Mouse (Mus musculus) heart, postnatal 36 days (tissue): ENCODE results near the gene Hist1h2bf. TPM values are rescaled to one million over a fixed set of nuclear protein-coding genes. Genes with fewer than 3 reads are reported as not detected.
"Not testable (repeated sequence)": the region's sequence is repeated elsewhere in the genome, so short reads cannot be mapped to it uniquely, and the experiment has no call there.

ENCODE experiments used
- DNase-seq, 2 experiments: peaks; one replicate each; pipeline ENCODE4 v3.0.0; 2021 to 2022
- intact Hi-C: fragments of 180-260 bp; cut with DNase I; formaldehyde crosslinking; loops from one replicate; pipeline ENCODE4 v1.15.1; 2025
- total RNA-seq, 2 experiments: library from RNA; stranded (reverse); gene quantifications; 2 replicates each; pipeline ENCODE4 v1.2.3; 2021

The Hist1h2bf gene
- total RNA-seq, 2 experiments from 2014 or later: 13.1 to 14.6 TPM

- intact Hi-C loops, DNase-seq: not testable (repeated sequence)
Measured at GRCm38 (mm10) chr13:23574546-23575170, 662 bp upstream of the Hist1h2bf start.

DNA sequence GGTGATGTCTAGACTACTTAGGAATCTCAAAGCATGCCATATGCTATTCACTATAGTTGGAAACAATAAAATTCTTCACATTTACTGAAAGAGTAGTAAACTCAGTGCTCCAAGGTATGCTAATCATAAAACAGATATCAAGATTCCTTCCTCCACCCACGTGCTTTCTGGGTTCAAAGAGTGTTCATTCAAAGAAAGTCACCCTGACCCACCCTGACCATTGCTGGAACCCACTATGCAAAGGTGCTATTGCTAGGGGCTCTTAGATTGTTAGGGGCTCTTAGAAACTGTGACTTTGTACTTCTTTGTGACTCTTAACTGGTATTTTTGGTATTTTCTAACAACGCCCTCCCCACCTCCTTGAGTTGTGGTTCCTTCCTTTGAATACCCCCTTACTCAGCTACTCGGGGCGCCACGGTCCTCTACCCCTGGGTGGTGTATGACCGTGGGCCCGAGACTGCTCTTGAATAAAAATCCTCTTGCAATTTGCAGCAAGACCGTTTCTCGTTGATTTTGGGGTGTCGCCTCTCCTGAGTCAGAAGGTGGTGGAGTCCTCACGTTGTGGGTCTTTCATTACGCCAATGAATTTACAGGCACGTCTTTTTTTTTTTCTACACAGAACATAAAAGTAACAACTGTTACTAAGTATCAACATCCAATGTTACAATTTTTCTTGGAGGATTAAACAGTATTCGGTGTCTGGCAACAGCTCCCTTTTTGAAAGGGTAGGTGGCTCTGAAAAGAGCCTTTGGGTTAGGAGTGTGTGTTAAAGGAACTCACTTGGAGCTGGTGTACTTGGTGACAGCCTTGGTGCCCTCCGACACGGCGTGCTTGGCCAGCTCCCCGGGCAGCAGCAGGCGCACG lies 730 bp downstream of the Hist1h2bf start:
- intact Hi-C loops, DNase-seq: not testable (repeated sequence)

DNA sequence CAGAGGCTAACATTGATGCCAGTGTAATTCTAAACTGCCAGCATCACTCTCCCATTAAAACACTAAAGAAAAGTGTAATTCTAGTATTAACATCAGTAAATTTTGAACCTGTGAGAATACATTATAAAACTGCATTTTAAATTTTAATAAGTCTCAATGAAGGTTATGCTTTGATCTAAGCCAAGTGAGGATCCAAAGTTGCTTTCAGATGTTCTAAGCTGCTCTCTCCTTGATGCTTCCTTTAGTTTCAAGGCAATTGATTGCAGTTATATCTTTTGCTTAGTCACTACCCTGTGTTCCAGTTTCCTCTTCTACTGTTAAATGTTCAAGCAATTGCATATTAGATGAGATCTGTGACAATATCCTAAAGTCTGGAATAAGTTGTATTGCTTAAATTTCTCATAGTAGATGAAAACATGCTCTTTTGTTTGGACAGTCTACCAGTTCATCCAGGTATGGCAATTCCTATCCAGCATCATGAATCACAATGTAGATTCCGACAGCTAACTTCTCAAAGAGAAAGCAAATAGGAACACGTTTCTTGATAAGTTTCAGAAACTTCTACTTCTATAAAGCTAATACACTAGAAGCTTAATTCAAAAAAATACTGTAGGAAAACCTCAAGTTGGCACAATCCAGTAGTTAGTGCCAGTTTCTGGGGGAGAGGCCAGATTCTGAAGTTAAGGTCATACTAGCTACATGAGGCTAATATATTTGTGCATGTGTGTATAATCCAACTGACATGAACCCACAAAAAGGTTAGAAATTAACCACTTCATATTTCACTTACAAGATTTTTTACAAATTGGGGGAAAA lies 1.6 kb downstream of the Hist1h2bf start:
- no peak for DNase-seq
- intact Hi-C loops: no loop called here

GRCm38 (mm10) chr13:23571504-23572217 lies 2.3 kb downstream of the Hist1h2bf start:
- intact Hi-C loops: not testable (repeated sequence)

DNA sequence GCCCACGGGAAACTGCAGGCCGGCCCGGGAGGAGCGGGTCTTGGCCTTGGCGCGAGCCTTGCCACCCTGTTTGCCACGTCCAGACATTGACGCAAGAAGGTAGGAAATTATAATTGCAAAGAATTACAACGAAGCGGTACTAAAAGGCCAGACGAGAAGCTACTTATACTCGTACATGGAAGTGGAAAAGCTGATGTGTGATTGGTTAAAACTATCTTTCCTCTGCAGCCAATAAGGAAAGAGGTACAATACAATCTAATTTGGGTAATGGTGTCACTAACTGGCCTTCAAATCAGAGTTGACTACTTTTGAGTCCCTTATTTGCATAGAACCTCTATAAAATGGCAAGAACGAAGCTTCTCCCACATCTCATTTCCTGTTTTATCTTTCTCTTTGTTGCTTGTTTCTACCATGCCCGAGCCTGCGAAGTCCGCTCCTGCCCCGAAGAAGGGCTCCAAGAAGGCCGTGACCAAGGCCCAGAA lies 2.9 kb downstream of the Hist1h2bf start, which contains the start of the genes Hist1h2ae and Hist1h2bg:
Gene Hist1h2ae (minus strand): TSS at position 199 of the 482 bp plus-strand sequence.
Gene Hist1h2bg (plus strand): TSS at position 375 of the 482 bp plus-strand sequence.
- peak; percentile 56 to 78 for DNase-seq
- intact Hi-C loops: no loop called here

More at GRCm38 (mm10) chr13:23571504-23572217, 2.3 kb downstream of the Hist1h2bf start:
- DNase-seq: not testable (repeated sequence)

DNA sequence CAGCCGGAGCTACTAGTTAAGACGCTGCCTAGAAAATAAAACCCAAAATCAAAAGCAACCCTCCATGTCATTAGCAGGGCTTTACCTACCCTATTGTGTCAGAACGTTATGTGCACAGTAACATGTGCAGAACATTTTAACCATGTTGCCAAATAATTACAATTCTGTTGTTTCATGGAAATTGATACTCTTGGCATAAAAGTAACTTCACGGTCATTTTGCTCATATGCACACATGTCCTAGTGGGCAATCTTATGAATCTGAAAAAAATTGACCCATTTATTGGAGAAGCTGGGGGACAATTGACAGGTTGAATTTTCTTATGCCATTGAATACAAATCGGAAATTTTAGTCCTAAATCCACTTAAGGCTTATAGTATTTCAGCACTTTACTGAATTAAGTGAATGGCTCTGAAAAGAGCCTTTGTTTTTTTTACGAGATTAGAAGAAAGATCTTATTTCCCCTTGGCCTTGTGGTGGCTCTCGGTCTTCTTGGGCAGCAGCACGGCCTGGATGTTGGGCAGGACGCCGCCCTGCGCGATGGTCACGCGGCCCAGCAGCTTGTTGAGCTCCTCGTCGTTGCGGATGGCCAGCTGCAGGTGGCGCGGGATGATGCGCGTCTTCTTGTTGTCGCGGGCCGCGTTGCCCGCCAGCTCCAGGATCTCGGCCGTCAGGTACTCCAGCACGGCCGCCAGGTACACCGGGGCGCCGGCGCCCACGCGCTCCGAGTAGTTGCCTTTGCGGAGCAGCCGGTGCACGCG lies 3.6 kb downstream of the Hist1h2bf start:
- intact Hi-C loops, DNase-seq: not testable (repeated sequence)

DNA sequence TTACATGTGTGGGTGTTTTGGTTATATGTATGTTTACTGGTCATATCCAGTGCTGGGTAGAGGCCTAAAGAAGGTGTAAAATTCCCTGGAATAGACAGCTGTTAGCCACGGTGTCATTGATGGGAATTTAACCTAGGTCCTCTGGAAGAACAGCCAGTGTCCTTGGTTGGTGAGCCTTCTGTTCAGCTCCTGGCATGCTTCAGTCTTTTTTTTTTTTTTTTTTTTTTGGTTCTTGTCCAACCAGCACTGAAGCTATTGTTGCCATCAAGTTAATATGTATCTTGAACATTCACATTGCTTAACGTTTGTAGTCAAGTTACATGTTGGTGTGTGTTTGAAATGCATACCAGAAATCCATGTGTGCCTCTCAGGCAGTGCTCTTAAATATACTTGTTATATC lies 9.5 kb downstream of the Hist1h2bf start:
- intact Hi-C loops: no loop called here
- no peak for DNase-seq

- DNase-seq: peak in 1 of 2 experiments; percentile 38
- intact Hi-C loops: no loop called here
Measured at GRCm38 (mm10) chr13:23562699-23563462, 11.1 kb downstream of the Hist1h2bf start.

- intact Hi-C loops: not testable (repeated sequence)
- peak; percentile 89 to 92 for DNase-seq
Measured at GRCm38 (mm10) chr13:23561883-23562659, 11.9 kb downstream of the Hist1h2bf start, which contains the start of gene Hist1h3e. Gene Hist1h3e, minus strand, starts transcription at chr13:23562369.

GRCm38 (mm10) chr13:23561531-23561882 lies 12.5 kb downstream of the Hist1h2bf start:
- DNase-seq, intact Hi-C loops: not testable (repeated sequence)

DNA sequence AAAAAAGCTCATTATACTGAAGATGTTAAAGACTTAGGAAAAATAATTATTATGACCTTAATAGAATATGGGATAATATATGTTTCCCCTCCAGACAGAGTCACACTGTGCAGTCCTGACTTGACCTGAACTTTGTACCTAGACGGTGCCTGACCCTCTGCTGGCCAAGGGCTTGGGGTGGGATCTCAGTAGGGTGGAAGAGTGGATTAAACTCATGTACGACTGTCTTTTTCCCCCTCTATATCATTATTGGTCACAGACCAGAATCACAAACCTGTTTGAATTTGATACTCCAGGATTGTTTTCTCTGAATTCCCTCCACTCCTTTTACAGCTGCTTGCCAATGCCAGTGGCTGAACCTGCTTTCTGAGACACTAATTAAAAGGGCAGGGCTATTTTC lies 13.3 kb downstream of the Hist1h2bf start:
- intact Hi-C loops, DNase-seq: not testable (repeated sequence)

- DNase-seq: no peak
- intact Hi-C loops: no loop called here
Measured at GRCm38 (mm10) chr13:23556906-23557305, 17.1 kb downstream of the Hist1h2bf start.

GRCm38 (mm10) chr13:23555839-23556416 lies 18.1 kb downstream of the Hist1h2bf start:
- peak; percentile 52 to 70 for DNase-seq
- intact Hi-C loops: no loop called here

DNA sequence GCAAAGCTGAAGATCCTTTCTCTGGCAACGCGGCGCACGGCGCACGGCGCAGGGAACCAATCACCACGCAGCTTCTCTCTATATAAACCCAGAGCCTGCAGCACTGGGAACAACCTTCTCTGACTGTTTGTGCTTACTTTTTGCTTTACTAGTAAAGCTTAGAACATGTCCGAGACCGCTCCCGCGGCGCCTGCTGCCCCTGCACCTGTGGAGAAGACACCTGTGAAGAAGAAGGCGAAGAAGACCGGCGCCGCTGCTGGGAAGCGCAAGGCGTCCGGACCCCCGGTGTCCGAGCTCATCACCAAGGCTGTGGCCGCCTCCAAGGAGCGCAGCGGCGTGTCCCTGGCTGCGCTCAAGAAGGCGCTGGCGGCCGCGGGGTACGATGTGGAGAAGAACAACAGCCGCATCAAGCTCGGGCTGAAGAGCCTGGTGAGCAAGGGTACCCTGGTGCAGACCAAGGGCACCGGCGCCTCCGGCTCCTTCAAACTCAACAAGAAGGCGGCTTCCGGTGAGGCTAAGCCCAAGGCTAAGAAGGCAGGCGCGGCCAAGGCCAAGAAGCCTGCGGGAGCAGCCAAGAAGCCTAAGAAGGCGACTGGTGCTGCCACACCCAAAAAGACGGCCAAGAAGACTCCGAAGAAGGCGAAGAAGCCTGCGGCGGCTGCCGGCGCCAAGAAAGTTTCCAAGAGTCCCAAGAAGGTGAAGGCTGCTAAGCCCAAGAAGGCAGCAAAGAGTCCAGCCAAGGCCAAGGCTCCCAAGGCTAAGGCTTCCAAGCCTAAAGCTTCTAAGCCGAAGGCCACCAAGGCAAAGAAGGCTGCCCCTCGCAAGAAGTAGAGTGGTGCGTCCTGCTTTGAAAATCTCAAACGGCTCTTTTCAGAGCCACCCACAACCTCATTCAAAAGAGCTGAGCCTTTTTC lies 18.8 kb downstream of the Hist1h2bf start:
- intact Hi-C loops: no loop called here
- DNase-seq: peak; percentile 67 to 69

DNA sequence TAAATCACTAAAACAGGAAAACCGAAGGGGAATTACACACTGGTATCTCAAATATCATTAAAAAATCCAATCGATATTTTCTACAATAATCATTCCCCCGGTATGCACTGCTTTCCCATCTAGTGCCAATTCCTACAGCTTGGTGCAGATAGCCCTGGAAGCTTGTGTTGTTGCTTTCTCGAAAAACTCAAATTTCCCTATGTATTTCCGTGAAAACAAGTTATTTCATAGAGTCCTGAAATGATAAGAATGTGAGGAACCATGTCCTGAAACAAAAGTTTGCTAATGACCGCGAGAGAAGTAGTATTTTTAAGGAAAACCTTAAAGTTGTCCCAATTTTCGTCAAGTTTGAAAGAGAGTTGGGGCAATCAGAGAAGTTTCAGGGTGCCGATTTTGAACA lies 19.6 kb downstream of the Hist1h2bf start:
- intact Hi-C loops: no loop called here
- no peak for DNase-seq

DNA sequence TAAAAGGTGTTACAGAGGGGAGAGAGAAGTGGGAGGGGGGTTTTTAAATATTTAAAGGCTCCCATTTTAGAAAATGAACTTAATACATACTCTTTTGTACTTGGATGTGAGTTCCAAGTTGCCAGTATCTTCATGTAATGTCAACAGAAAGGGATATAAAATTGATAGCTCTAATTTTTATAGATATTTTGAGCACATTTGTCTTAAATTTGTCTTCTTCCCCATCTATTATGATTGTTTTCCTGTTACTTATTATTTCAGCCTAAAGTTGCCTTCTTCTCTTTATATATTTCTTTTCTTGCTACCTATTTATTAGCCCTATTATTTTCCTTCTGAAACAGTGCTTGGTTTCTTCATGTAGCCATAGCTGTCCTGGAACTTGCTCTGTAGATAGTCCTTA lies 21.0 kb downstream of the Hist1h2bf start, which contains the start of gene Hist1h1d:
Gene Hist1h1d (plus strand): TSS at position 301 of the 400 bp plus-strand sequence.
- intact Hi-C loops: no loop called here

More for the DNA sequence above, 21.0 kb downstream of the Hist1h2bf start, which contains the start of gene Hist1h1d:
- no peak for DNase-seq
